ENCODE assay signal across 7 mouse cellular contexts in genomic region chr4:150582966-150583776, GRCm38 (mm10).
A peak's percentile ranks its signal among the peaks of the same experiment; 100 is the strongest.
DNase-seq lines count a peak whose midpoint lies in the region; ATAC-seq and TF ChIP-seq lines count a peak whose summit lies in the region.

No protein-coding gene starts in this region.

- peaks cover 7% of the 10 kb centered on the region for H3K4me1 ChIP-seq in embryonic facial prominence, embryonic 11.5 days (ENCODE audit: control insufficient read depth, insufficient read depth, low read length)
- peaks cover 22% of the 10 kb centered on the region for H3K4me1 ChIP-seq in intestine, postnatal 0 days (replicated peaks; ENCODE audit: control insufficient read depth, insufficient read depth, low read length)

- peak; percentile 86 for DNase-seq in adrenal gland, postnatal 10 days
- no peak for DNase-seq in embryonic facial prominence, embryonic 11.5 days (ENCODE audit: low spot score)
- DNase-seq in heart, adult 11 months: peak; percentile 99
- peak; percentile 66 to 88 for DNase-seq in left cerebral cortex, postnatal 14 days (ENCODE audit: low spot score in 2 of 2)
- peak; percentile 98 for DNase-seq in skeletal muscle tissue, adult 2 months (ENCODE audit: low read depth, low spot score)

- no peak for TF ChIP-seq CTCF in intestine, postnatal 0 days (IDR thresholded peaks at IDR 0.05; ENCODE audit: low read depth)

- H3K36me3 ChIP-seq in embryonic facial prominence, embryonic 11.5 days (replicated peaks; ENCODE audit: control insufficient read depth, insufficient read depth, low read depth, low read length): no peaks in the 10 kb centered on the region
- no peaks in the 10 kb centered on the region; the same call in 1 of the 2 replicates for H3K36me3 ChIP-seq in intestine, postnatal 0 days (ENCODE audit: control insufficient read depth, insufficient read depth)

- no peaks in the 10 kb centered on the region for H3K27me3 ChIP-seq in embryonic facial prominence, embryonic 11.5 days (ENCODE audit: control insufficient read depth, insufficient read depth, low read length)
- no peaks in the 10 kb centered on the region for H3K27me3 ChIP-seq in intestine, postnatal 0 days (replicated peaks; ENCODE audit: control insufficient read depth, insufficient read depth, low read length)

- ATAC-seq in embryonic facial prominence, embryonic 11.5 days (replicated peaks; ENCODE audit: insufficient number of reproducible peaks, low FRiP score, low TSS enrichment, low read depth): no peak
- peak; percentile 91 for ATAC-seq in intestine, postnatal 0 days
- ATAC-seq in megakaryocyte, adult 5-6 weeks (ENCODE audit: poor library complexity, severe bottlenecking): peak; percentile 96

- no peak overlapping the region for H3K4me2 ChIP-seq in embryonic facial prominence, embryonic 11.5 days (ENCODE audit: low read depth, low read length)
- H3K4me2 ChIP-seq in intestine, postnatal 0 days (replicated peaks; ENCODE audit: low read depth): peak overlapping the region; percentile 50

- no peaks in the 10 kb centered on the region for H3K9me3 ChIP-seq in embryonic facial prominence, embryonic 11.5 days (replicated peaks; ENCODE audit: control insufficient read depth, low read length)
- no peaks in the 10 kb centered on the region for H3K9me3 ChIP-seq in intestine, postnatal 0 days (ENCODE audit: control insufficient read depth)

- intact Hi-C loops in left cerebral cortex, postnatal 14 days (cut with DNase I): no loop called here

- H3K4me3 ChIP-seq in embryonic facial prominence, embryonic 11.5 days (ENCODE audit: low read depth, low read length): no peak overlapping the region
- no peak overlapping the region for H3K4me3 ChIP-seq in intestine, postnatal 0 days (ENCODE audit: low read depth, low read length)

- peak overlapping the region; percentile 39 for H3K9ac ChIP-seq in embryonic facial prominence, embryonic 11.5 days (replicated peaks; ENCODE audit: low read length)
- H3K9ac ChIP-seq in intestine, postnatal 0 days (ENCODE audit: low read depth, low read length): peak overlapping the region; percentile 22; the same call in 1 of the 2 replicates

- WGBS in embryonic facial prominence, embryonic 11.5 days: 44% methylated on average over 13 of the region's 13 CpGs
- WGBS in intestine, postnatal 0 days: 7% methylated on average over 13 of the region's 13 CpGs

- peak overlapping the region; percentile 31 for H3K27ac ChIP-seq in embryonic facial prominence, embryonic 11.5 days (replicated peaks; ENCODE audit: low read depth, low read length)
- peak overlapping the region; percentile 83 for H3K27ac ChIP-seq in intestine, postnatal 0 days (ENCODE audit: low read depth, low read length)
